Mouse (Mus musculus): ENCODE results near the gene Sorcs1. TPM values are rescaled to one million over a fixed set of nuclear protein-coding genes. Genes with fewer than 3 reads are reported as not detected.

The Sorcs1 gene
- total RNA-seq, 2 experiments from 2014 or later, result 38.9 to 40.2 TPM

DNA sequence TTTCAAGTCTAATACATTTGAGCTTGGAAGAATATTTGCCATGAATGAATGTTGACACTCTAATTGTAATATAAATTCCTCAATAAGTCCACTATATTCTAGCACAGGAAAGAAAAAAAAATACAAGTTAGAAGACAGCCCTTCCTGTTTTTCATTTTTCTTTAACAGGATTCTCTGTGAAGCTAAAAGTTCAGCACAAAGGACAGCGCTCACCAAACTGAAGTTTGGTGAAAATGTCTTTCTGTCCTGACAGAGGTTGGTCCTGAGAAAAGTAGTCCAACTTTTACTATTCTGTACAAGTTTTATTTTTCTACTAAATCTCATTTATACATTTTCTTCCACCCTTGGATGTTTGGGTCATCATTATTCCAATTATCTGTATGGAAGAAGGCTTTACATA, 543.8 kb downstream of the Sorcs1 start:
- intact Hi-C loops (cut with DNase I), result no loop called here
- no peak for DNase-seq (ENCODE audit: low spot score in 2 of 2)

GRCm38 (mm10) chr19:50105842-50106585, 572.4 kb downstream of the Sorcs1 start:
- DNase-seq (ENCODE audit: low spot score in 2 of 2), result no peak
- intact Hi-C loops (cut with DNase I), result no loop called here

Small RNA genes within 50 kb of the gene (microRNA-seq; reads per million reads assigned to microRNA genes)
- not detected for gene Gm27749
